Mouse (Mus musculus) kidney, adult 2 months (tissue): ENCODE results near the gene Pitpnm3.

Experiments used
- CTCF ChIP-seq: fragments of 200-500 bp; conservative IDR thresholded peaks from 2 replicates; pipeline ENCODE4 v1.5.1; 2011; ENCODE audit warnings: low read depth, mild to moderate bottlenecking, control low read depth, low read length, moderate library complexity, mixed read lengths; ENCODE audit not compliant: insufficient read depth, insufficient read length
- POLR2A ChIP-seq: fragments of 200-500 bp; IDR thresholded peaks from one replicate; pipeline ENCODE4 v1.6.1; 2011; ENCODE audit warnings: low read depth, low read length, control low read depth

- TF ChIP-seq CTCF, result peak; percentile 42
- no peak for TF ChIP-seq POLR2A
Observed at GRCm38 (mm10) chr11:72023581-72023980, 112.0 kb downstream of the Pitpnm3 start.
